Comparison of ENCODE assay signal across 8 mouse cellular contexts in the genomic region with DNA sequence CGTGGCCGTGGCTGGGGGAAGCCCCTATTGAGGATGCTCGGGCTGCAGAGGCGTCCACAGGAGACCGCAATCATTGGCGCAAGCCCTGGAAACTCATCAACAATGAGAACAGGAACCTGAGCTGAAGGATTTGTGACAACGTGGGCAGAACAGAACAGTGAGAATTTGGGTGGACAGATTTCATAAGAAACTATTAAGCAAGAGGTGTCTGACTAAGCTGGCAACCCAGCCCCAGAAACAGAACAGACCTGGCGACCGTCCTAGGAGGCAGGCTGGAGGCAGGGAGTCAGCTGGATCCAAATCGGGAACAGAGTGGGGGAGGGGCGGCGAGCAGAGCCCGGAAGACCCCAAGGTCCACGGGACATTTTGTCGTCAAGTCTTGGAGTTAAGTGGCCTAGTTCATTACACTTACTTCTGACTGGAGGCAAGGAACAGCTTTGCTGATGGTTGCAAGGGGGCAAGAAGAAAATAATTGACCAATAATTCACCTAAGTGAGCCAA. TPM values are rescaled to one million over a fixed set of nuclear protein-coding genes. Genes with fewer than 3 reads are reported as not detected.
DNase-seq lines count a peak whose midpoint lies in the region; ATAC-seq lines count a peak whose summit lies in the region.

No protein-coding gene starts in this region.

- H3K27me3 ChIP-seq in embryonic facial prominence, embryonic 12.5 days, result peaks cover 45% of the 10 kb centered on the region
- peaks cover 26% of the 10 kb centered on the region for H3K27me3 ChIP-seq in heart, embryonic 10.5 days (ENCODE audit: insufficient read depth, poor library complexity, severe bottlenecking)
- H3K27me3 ChIP-seq in liver, embryonic 16.5 days (ENCODE audit: control insufficient read depth, insufficient read depth, low read depth, low read length), result peaks cover 31% of the 10 kb centered on the region
- H3K27me3 ChIP-seq in neural tube, embryonic 12.5 days (replicated peaks), result peaks cover 39% of the 10 kb centered on the region

- peak; percentile 30 to 65 for DNase-seq in spleen, postnatal 4 days (ENCODE audit: low spot score in 2 of 2)
- DNase-seq in spleen, postnatal 10 days (ENCODE audit: low spot score in 2 of 2), result no peak
- peak; percentile 81 for DNase-seq in heart, embryonic 10.5 days (ENCODE audit: low spot score)
- DNase-seq in kidney, adult 8-10 months, result peak; percentile 33 to 41
- DNase-seq in T-cell, adult 2 months (ENCODE audit: low spot score), result no peak

- peak overlapping the region; percentile 46 for H3K4me2 ChIP-seq in embryonic facial prominence, embryonic 12.5 days (replicated peaks)
- no peak overlapping the region for H3K4me2 ChIP-seq in liver, embryonic 16.5 days (ENCODE audit: low read depth, low read length)
- peak overlapping the region; percentile 48 for H3K4me2 ChIP-seq in neural tube, embryonic 12.5 days (replicated peaks)

- ATAC-seq in embryonic facial prominence, embryonic 12.5 days (ENCODE audit: insufficient number of reproducible peaks, insufficient read depth, low FRiP score, low TSS enrichment), result no peak
- peak; percentile 59; the same call in 1 of the 2 replicates for ATAC-seq in liver, embryonic 16.5 days (ENCODE audit: low read depth)
- ATAC-seq in neural tube, embryonic 12.5 days (ENCODE audit: low FRiP score, low read depth), result no peak

- H3K27ac ChIP-seq in embryonic facial prominence, embryonic 12.5 days, result no peak overlapping the region
- H3K27ac ChIP-seq in heart, embryonic 10.5 days, result peak overlapping the region; percentile 72; the same call in 1 of the 2 replicates
- H3K27ac ChIP-seq in liver, embryonic 16.5 days (ENCODE audit: low read length), result no peak overlapping the region
- H3K27ac ChIP-seq in neural tube, embryonic 12.5 days, result no peak overlapping the region

- H3K9ac ChIP-seq in embryonic facial prominence, embryonic 12.5 days, result no peak overlapping the region
- H3K9ac ChIP-seq in liver, embryonic 16.5 days (ENCODE audit: low read depth, low read length), result no peak overlapping the region
- H3K9ac ChIP-seq in neural tube, embryonic 12.5 days, result no peak overlapping the region

- 2% methylated on average over 15 of the region's 15 CpGs for WGBS in embryonic facial prominence, embryonic 12.5 days
- WGBS in heart, embryonic 10.5 days, result 2% methylated on average over 15 of the region's 15 CpGs
- 4% methylated on average over 15 of the region's 15 CpGs for WGBS in liver, embryonic 16.5 days (ENCODE audit: insufficient replicate concordance)
- under 1% methylated on average over 15 of the region's 15 CpGs for WGBS in neural tube, embryonic 12.5 days

- peaks cover 12% of the 10 kb centered on the region for H3K4me1 ChIP-seq in embryonic facial prominence, embryonic 12.5 days
- H3K4me1 ChIP-seq in heart, embryonic 10.5 days, result peaks cover 30% of the 10 kb centered on the region
- no peaks in the 10 kb centered on the region for H3K4me1 ChIP-seq in liver, embryonic 16.5 days (ENCODE audit: control insufficient read depth, low read depth, low read length)
- peaks cover 16% of the 10 kb centered on the region for H3K4me1 ChIP-seq in neural tube, embryonic 12.5 days

- peak overlapping the region; percentile 11; the same call in 1 of the 2 replicates for H3K4me3 ChIP-seq in embryonic facial prominence, embryonic 12.5 days
- peak overlapping the region; percentile 53 for H3K4me3 ChIP-seq in heart, embryonic 10.5 days
- no peak overlapping the region for H3K4me3 ChIP-seq in liver, embryonic 16.5 days (ENCODE audit: low read depth, low read length)
- H3K4me3 ChIP-seq in neural tube, embryonic 12.5 days, result no peak overlapping the region

- H3K9me3 ChIP-seq in embryonic facial prominence, embryonic 12.5 days, result no peaks in the 10 kb centered on the region
- no peaks in the 10 kb centered on the region for H3K9me3 ChIP-seq in heart, embryonic 10.5 days
- H3K9me3 ChIP-seq in liver, embryonic 16.5 days (replicated peaks; ENCODE audit: control insufficient read depth, low read length), result no peaks in the 10 kb centered on the region
- H3K9me3 ChIP-seq in neural tube, embryonic 12.5 days, result no peaks in the 10 kb centered on the region

- no peaks in the 10 kb centered on the region for H3K36me3 ChIP-seq in embryonic facial prominence, embryonic 12.5 days
- H3K36me3 ChIP-seq in heart, embryonic 10.5 days, result no peaks in the 10 kb centered on the region
- no peaks in the 10 kb centered on the region for H3K36me3 ChIP-seq in liver, embryonic 16.5 days (ENCODE audit: control insufficient read depth, insufficient read depth)
- H3K36me3 ChIP-seq in neural tube, embryonic 12.5 days, result no peaks in the 10 kb centered on the region

RNA-seq across cellular contexts. Expression of gene Flt1, which starts 22.3 kb away (rescaled TPM):
- polyA plus RNA-seq in embryonic facial prominence, embryonic 12.5 days (2016; fragmentation: Nextera tagmentation; extraction: Ambion mirVana), result 12.7 and 16.3 TPM in 2 replicates
- 20.6 and 21.6 TPM in 2 replicates for polyA plus RNA-seq in heart, embryonic 10.5 days (2016; fragmentation: Nextera tagmentation; extraction: Ambion mirVana)
- 2.5 and 3.3 TPM in 2 replicates for polyA plus RNA-seq in liver, embryonic 16.5 days (2015; fragmentation: Nextera tagmentation; extraction: Ambion mirVana)
- 12.5 and 15.6 TPM in 2 replicates for polyA plus RNA-seq in neural tube, embryonic 12.5 days (2016; fragmentation: Nextera tagmentation; extraction: Ambion mirVana)

Comparison
In these comparisons a context has a peak if more than half of its experiments do, and no peak if none do; other contexts are left out.
1. DNase-seq: peak in spleen, postnatal 4 days (2 of 2), heart, embryonic 10.5 days (single experiment) and kidney, adult 8-10 months (2 of 2); none in spleen, postnatal 10 days (0 of 2) and T-cell, adult 2 months (single experiment).
2. H3K4me3 ChIP-seq: peak in embryonic facial prominence, embryonic 12.5 days (single experiment) and heart, embryonic 10.5 days (single experiment); none in liver, embryonic 16.5 days (single experiment) and neural tube, embryonic 12.5 days (single experiment).